Mouse (Mus musculus) central nervous system, embryonic 18 days (tissue): Measurements from ENCODE around the gene Ppp1r37. TPM values are rescaled to one million over a fixed set of nuclear protein-coding genes. Genes with fewer than 3 reads are reported as not detected.

Source experiments
- polyA plus RNA-seq: library from polyadenylated mRNA; depleted of rRNA; stranded (reverse); fragments of >200 nt; gene quantifications from 2 replicates; pipeline ENCODE4 v1.2.3, GENCODE M21; 2012; rRNA removed

Ppp1r37 gene
- polyA plus RNA-seq, result 112 and 114 TPM in 2 replicates

DNA sequence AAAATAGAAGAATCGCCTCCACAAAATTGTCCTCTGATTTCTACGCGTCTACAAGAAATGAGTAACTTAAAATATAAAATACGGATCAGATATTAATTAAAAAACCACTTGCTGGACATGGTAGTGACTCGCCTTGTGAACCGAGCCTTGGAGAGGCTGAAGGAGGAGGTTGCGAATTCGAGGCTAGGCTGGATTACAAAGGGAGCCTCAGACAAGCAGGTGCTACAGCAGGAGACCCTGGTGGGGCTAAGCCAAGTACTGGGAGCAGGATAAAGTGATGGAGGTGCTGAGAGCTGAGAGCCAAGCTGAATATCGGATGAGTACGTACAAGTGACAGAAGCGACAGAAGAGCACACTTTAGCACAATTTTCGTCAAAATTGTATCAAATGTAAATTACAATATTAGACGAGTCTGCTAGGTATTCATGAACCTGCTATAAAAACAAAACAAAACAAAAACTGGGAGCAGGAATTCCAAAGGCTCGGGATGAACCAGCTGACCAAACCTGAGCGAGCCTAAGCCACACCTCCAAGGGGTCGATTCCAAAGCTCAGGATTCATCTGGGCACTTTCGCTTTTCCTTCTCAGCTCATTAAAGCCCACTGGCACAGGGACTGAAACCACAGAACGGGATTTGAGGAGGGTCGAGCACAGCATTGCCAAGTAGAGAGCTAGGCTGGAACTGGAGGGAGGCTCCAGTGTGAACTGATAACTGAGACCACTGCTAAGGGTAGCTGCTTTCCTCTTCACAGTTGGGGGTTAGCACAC lies at the start of gene Ppp1r37:
Gene Ppp1r37 (minus strand): TSS at position 434 of the 768 bp plus-strand sequence.

DNA sequence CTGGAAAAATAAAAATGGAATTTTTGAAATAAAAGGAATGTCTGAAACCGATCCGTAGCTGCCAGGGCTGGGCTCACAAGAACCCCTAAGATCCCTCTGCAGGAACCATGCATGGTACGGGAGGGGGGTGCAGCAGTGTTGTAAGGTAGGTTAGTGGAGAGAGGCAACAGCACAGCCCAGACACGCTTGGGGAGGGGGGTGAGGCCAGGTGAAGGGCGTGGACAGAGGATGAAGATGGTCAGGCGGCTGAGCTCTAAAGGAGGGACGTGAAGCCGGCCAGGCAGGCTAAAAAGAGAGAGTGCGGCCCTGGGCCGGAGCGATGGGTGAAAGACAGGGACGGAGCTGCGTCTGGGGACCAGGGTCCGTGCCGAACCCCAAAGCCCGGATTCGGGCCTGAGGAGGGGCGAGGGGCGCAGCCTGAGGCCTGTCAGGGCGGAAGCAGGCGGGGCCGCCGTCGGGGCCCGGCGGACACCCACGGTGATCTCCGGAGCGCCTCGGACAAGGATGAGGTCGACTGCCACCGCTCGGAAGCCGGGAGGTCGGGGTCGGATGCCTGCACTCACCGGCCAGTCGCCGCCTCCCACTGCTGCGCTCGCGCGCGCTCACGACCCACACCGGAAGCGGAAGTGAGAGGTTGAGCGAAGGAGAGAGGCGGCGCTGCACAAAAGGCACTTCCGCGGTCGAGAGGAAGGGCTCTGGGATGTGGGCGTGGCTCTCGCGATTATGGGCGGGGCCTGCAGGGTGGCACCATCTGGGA lies 41.2 kb upstream of the Ppp1r37 start, which contains the start of gene Clasrp:
Gene Clasrp (minus strand): TSS at position 638 of the 757 bp plus-strand sequence.

DNA sequence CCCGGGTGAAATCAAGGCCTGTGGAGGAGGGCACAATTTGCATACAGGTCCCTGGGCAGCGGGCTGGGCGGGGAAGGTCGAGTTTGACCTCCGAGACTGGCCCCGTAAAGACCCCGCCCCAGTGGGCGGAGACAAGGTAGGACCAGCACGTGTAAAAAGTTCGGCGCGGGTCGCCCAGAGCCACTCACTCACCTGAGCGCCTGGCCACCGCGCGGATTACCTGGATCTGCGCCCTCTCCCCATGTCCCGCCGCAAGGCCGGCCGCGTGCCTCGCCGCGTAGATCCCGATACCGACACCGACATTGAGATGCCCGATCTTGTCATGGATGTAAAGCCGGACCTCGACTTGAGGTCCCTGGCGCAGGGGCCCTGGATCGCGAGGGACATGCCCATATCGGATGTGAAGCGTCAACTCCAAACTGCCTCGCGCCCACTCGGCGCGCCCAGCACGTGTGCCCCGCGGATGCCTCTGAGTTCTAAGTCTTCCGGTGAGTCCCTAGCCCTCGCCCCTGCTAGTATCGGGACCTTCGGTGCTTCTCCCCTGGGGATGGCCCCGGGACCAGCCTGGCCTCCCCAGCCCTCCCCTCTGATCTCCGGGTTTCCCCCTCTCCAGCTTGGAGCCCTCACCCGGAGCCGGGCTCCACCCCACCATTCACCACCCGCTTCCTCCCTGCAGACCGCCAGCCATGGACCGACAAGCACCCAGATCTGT lies 14.4 kb upstream of the Ppp1r37 start, which contains the start of the genes Zfp296 and Gemin7:
Gene Zfp296 (plus strand): TSS at position 147 of the 712 bp plus-strand sequence.
Gene Gemin7 (minus strand): TSS at position 455 of the 712 bp plus-strand sequence.

DNA sequence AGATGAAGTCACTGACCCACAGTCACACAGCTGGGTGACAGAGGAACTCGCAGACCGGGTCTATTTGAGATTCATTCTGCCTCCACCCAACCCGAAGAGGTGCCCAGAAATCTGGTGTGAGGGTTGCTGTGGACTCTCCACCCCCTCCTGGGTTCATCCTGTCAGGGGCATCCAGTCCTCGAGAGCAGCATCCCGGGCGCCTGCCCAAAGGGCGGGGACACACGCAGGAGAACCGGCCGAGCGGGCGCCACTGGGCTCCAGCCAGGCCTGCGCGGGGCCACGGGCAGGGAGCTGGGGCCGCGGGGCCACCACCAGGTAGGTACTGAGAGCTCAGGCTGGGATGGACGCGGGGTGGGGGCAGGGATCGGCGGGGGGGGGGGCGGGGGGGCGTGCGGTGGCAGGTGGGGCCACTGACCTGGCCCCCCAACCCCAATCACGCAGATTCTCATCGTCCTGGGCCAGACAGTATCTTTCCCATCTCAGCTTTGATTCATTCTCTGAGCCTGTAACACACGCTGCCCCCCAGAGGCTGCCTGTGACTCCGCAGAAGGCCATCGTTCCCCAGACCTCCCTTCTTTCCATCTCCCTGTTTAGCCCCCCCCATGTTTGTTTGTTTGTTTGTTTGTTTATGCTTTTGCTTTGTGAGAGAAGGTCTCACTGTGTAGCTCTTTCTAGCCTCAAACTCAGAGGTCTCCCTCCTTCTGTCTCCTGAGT lies 45.1 kb downstream of the Ppp1r37 start, which contains the start of gene Nkpd1:
Gene Nkpd1 (plus strand): TSS at position 187 of the 714 bp plus-strand sequence.

DNA sequence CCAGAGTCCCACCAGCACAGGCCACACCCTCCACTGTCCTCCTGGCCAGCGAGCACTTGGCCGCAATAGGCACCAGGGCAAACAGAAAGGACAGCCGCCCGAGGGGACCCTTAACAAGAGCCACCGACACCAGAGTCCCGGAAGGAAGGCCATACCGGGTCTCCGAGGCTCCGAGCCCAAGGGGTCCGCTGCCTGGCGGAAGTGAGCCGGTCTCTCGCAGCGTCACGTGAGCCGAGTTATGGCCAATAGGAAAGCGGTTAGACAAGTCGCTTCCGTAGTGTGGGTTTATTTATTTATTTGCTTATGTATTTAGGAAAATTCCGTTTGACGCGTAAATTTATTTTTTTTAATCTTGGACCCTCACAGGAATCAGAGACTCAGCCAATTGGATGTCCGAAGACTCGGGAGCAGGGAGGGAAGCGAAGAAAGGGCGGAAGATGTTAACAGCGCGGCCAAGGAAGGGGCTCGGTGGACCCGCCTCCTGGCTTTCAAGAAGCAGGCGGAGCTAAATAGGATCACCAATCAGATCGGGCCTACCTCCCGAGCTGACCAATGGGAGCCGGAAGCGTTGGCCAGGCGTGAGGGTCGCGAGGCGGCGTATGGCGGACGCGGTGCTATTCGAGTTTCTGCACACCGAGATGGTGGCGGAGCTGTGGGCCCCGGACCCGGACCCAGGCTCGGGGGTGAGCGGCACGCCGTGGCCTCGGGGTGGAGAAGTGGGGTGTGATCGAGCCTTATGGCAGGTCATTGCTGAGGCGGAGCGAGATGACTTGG lies 54.5 kb downstream of the Ppp1r37 start, which contains the start of the genes Bloc1s3 and Trappc6a:
Gene Bloc1s3 (minus strand): TSS at position 218 of the 774 bp plus-strand sequence.
Gene Trappc6a (plus strand): TSS at position 246 of the 774 bp plus-strand sequence.

Other genes with a start within 250 kb of the Ppp1r37 start
- 72.9 and 73.8 TPM in 2 replicates for gene Ercc1, start 218.3 kb downstream of the Ppp1r37 start, polyA plus RNA-seq
- gene Cd3eap, start 203.6 kb downstream of the Ppp1r37 start, polyA plus RNA-seq, result 14.2 and 15.3 TPM in 2 replicates
- 4.4 and 5.1 TPM in 2 replicates for gene Ppp1r13l, start 203.3 kb downstream of the Ppp1r37 start, polyA plus RNA-seq
- 77.4 and 78.3 TPM in 2 replicates for gene Ercc2, start 181.1 kb downstream of the Ppp1r37 start, polyA plus RNA-seq
- 1.6 and 2.1 TPM in 2 replicates for gene Klc3, start 159.0 kb downstream of the Ppp1r37 start, polyA plus RNA-seq
- 0.36 and 148 TPM in 2 replicates for gene Ckm, start 158.3 kb downstream of the Ppp1r37 start, polyA plus RNA-seq
- 47.3 and 55.6 TPM in 2 replicates for gene Mark4, start 104.3 kb downstream of the Ppp1r37 start, polyA plus RNA-seq
- 0.31 and 0.70 TPM in 2 replicates for gene Exoc3l2, start 99.7 kb downstream of the Ppp1r37 start, polyA plus RNA-seq
- gene Bloc1s3, start 54.7 kb downstream of the Ppp1r37 start, polyA plus RNA-seq, result 12.0 and 12.1 TPM in 2 replicates
- gene Trappc6a, start 54.7 kb downstream of the Ppp1r37 start, polyA plus RNA-seq, result 19.9 and 24.6 TPM in 2 replicates
- gene Nkpd1, start 45.2 kb downstream of the Ppp1r37 start, polyA plus RNA-seq, result 1.3 TPM in 2 replicates
- 1.2 and 1.5 TPM in 2 replicates for gene Zfp296, start 14.2 kb upstream of the Ppp1r37 start, polyA plus RNA-seq
- gene Gemin7, start 14.5 kb upstream of the Ppp1r37 start, polyA plus RNA-seq, result 64.8 and 70.8 TPM in 2 replicates
- 142 and 146 TPM in 2 replicates for gene Clasrp, start 41.4 kb upstream of the Ppp1r37 start, polyA plus RNA-seq
- 5.8 and 6.2 TPM in 2 replicates for gene Relb, start 66.4 kb upstream of the Ppp1r37 start, polyA plus RNA-seq
- gene Clptm1, start 102.0 kb upstream of the Ppp1r37 start, polyA plus RNA-seq, result 96.6 and 100 TPM in 2 replicates
- 0.19 TPM in 1 of 2 replicates, not detected in the other for gene Apoc2, start 114.9 kb upstream of the Ppp1r37 start, polyA plus RNA-seq
- gene Gm44805, start 118.3 kb upstream of the Ppp1r37 start, polyA plus RNA-seq, result not detected in 2 replicates
- not detected in 2 replicates for gene Apoc4, start 118.4 kb upstream of the Ppp1r37 start, polyA plus RNA-seq
- gene Apoc1, start 129.6 kb upstream of the Ppp1r37 start, polyA plus RNA-seq, result 1.6 and 2.7 TPM in 2 replicates
- gene Apoe, start 136.1 kb upstream of the Ppp1r37 start, polyA plus RNA-seq, result 863 and 1,072 TPM in 2 replicates
- gene Tomm40, start 152.4 kb upstream of the Ppp1r37 start, polyA plus RNA-seq, result 103 and 109 TPM in 2 replicates
- 37.8 and 38.6 TPM in 2 replicates for gene Nectin2, start 187.4 kb upstream of the Ppp1r37 start, polyA plus RNA-seq
- 13.3 and 17.6 TPM in 2 replicates for gene Bcam, start 207.9 kb upstream of the Ppp1r37 start, polyA plus RNA-seq
- gene Cblc, start 233.7 kb upstream of the Ppp1r37 start, polyA plus RNA-seq, result 0.20 and 0.48 TPM in 2 replicates